9 mouse cellular contexts compared by ENCODE assay signal in the genomic region with DNA sequence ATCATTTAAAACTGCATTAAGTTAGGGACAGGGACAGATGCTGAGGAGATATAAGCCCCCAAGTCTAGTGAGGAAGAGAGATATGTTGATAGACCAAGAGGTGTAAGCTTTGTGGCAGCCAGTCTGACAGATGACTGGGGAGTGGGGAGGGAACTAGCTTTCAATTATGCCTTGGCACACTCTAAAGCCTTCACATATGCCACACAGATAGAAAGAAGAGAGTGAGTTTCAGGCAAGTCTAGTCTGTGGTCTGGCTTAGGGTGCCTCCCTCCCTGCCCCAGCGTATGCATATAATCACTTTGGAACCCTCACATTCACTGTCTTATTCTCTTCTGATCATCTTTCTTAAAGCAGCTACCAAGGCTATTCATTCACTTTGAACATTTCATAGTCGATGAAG. TPM values are rescaled to one million over a fixed set of nuclear protein-coding genes. Genes with fewer than 3 reads are reported as not detected.
DNase-seq lines count a peak whose midpoint lies in the region; ATAC-seq and TF ChIP-seq lines count a peak whose summit lies in the region.
"Had no signal": no experiment of that assay in that cellular context is flagged by ENCODE, and none has a peak within 500 bp of the region (broad histone marks: within the 10 kb centered on the region; RNA-seq: fewer than 3 reads in every experiment).

No protein-coding gene starts in this region.

- H3K9ac ChIP-seq in lung, postnatal 0 days (replicated peaks; ENCODE audit: low read depth), result no peak overlapping the region
- H3K9ac ChIP-seq in limb, embryonic 15.5 days, result 0 out of 2 replicates have a peak overlapping the region, but pooled peaks have one; percentile 4
- peak overlapping the region; percentile 40 for H3K9ac ChIP-seq in stomach, embryonic 16.5 days (ENCODE audit: low read length)

- TF ChIP-seq POLR2A in cerebellum, adult 2 months (IDR thresholded peaks at IDR 0.05; ENCODE audit: borderline replicate concordance, insufficient read depth, low read length), result no peak

- no peak for DNase-seq in cerebellum, adult 2 months
- no peak for DNase-seq in cerebellum, adult 11-12 months
- DNase-seq in lung, postnatal 0 days (ENCODE audit: low spot score), result no peak
- DNase-seq in lung, postnatal 36 days, result no peak
- DNase-seq in right cerebral cortex, postnatal 36 days (ENCODE audit: low spot score in 2 of 2), result no peak
- DNase-seq in thymus, postnatal 25 days, result no peak

- no peak for TF ChIP-seq CTCF in cerebellum, adult 2 months (IDR thresholded peaks at IDR 0.05; ENCODE audit: borderline replicate concordance, insufficient read depth, low read depth, low read length)
- no peak for TF ChIP-seq CTCF in lung, postnatal 0 days (IDR thresholded peaks at IDR 0.05)

- H3K27ac ChIP-seq in cerebellum, adult 2 months (ENCODE audit: insufficient read depth, low read length), result no peak overlapping the region
- no peak overlapping the region for H3K27ac ChIP-seq in lung, postnatal 0 days (ENCODE audit: low read length)
- H3K27ac ChIP-seq in limb, embryonic 15.5 days, result no peak overlapping the region
- no peak overlapping the region for H3K27ac ChIP-seq in stomach, embryonic 16.5 days (ENCODE audit: low read length)

- WGBS in cerebellum, adult 2 months, result 6% methylated on average over 2 of the region's 2 CpGs
- WGBS in lung, postnatal 0 days, result 15% methylated on average over 2 of the region's 2 CpGs
- 12% methylated on average over 2 of the region's 2 CpGs for WGBS in limb, embryonic 15.5 days
- WGBS in stomach, embryonic 16.5 days, result 18% methylated on average over 2 of the region's 2 CpGs

- peaks cover 9% of the 10 kb centered on the region; the same call in 1 of the 2 replicates for H3K36me3 ChIP-seq in lung, postnatal 0 days (ENCODE audit: insufficient read depth, low read length)
- peaks cover 11% of the 10 kb centered on the region for H3K36me3 ChIP-seq in limb, embryonic 15.5 days
- H3K36me3 ChIP-seq in stomach, embryonic 16.5 days (ENCODE audit: control insufficient read depth, insufficient read depth, low read length), result peaks cover 7% of the 10 kb centered on the region; the same call in 1 of the 2 replicates

- H3K9me3 ChIP-seq in lung, postnatal 0 days (ENCODE audit: low read length), result no peaks in the 10 kb centered on the region
- H3K9me3 ChIP-seq in limb, embryonic 15.5 days, result no peaks in the 10 kb centered on the region
- H3K9me3 ChIP-seq in stomach, embryonic 16.5 days (replicated peaks; ENCODE audit: control insufficient read depth, low read length), result no peaks in the 10 kb centered on the region

- TF ChIP-seq EP300 in lung, postnatal 0 days (IDR thresholded peaks at IDR 0.05), result no peak

- H3K4me3 ChIP-seq in cerebellum, adult 2 months (replicated peaks; ENCODE audit: insufficient read depth, low read depth, low read length), result peak overlapping the region; percentile 33
- H3K4me3 ChIP-seq in lung, postnatal 0 days (ENCODE audit: low read depth, low read length), result peak overlapping the region; percentile 30
- H3K4me3 ChIP-seq in limb, embryonic 15.5 days, result peak overlapping the region; percentile 40
- H3K4me3 ChIP-seq in stomach, embryonic 16.5 days (replicated peaks; ENCODE audit: low read length), result peak overlapping the region; percentile 49
- H3K4me3 ChIP-seq: myocyte had no signal

- no peaks in the 10 kb centered on the region for H3K27me3 ChIP-seq in cerebellum, adult 2 months (ENCODE audit: control insufficient read depth, insufficient read depth, low read length)
- H3K27me3 ChIP-seq in lung, postnatal 0 days (replicated peaks; ENCODE audit: insufficient read depth, low read length), result no peaks in the 10 kb centered on the region
- no peaks in the 10 kb centered on the region for H3K27me3 ChIP-seq in limb, embryonic 15.5 days
- no peaks in the 10 kb centered on the region for H3K27me3 ChIP-seq in stomach, embryonic 16.5 days (ENCODE audit: control insufficient read depth, insufficient read depth, low read length)

- no peaks in the 10 kb centered on the region for H3K4me1 ChIP-seq in cerebellum, adult 2 months (ENCODE audit: control insufficient read depth, insufficient read depth, low read length)
- peaks cover 8% of the 10 kb centered on the region; the same call in 1 of the 2 replicates for H3K4me1 ChIP-seq in lung, postnatal 0 days (ENCODE audit: insufficient read depth, low read depth, low read length)
- H3K4me1 ChIP-seq in limb, embryonic 15.5 days, result no peaks in the 10 kb centered on the region
- H3K4me1 ChIP-seq in stomach, embryonic 16.5 days (ENCODE audit: control insufficient read depth, insufficient read depth, low read length), result no peaks in the 10 kb centered on the region

- peak overlapping the region; percentile 67 for H3K4me2 ChIP-seq in lung, postnatal 0 days (replicated peaks; ENCODE audit: low read depth, low read length)
- H3K4me2 ChIP-seq in limb, embryonic 15.5 days, result peak overlapping the region; percentile 64
- H3K4me2 ChIP-seq in stomach, embryonic 16.5 days (ENCODE audit: low read depth, low read length), result peak overlapping the region; percentile 54

- ATAC-seq in lung, postnatal 0 days, result no peak
- ATAC-seq in limb, embryonic 15.5 days (ENCODE audit: insufficient number of reproducible peaks, low FRiP score, low TSS enrichment, low read depth), result no peak
- ATAC-seq in stomach, embryonic 16.5 days (ENCODE audit: insufficient read depth, low FRiP score), result no peak

RNA-seq across cellular contexts. Expression of a gene that starts 0.7 kb away (rescaled TPM):
- 0.38 and 0.76 TPM in 2 replicates for polyA plus RNA-seq in cerebellum, adult 2 months (2012; rRNA removed)
- 3.7 and 4.0 TPM in 2 replicates for polyA plus RNA-seq in lung, postnatal 0 days (2015; fragmentation: Nextera tagmentation; extraction: Ambion mirVana)
- polyA plus RNA-seq in limb, embryonic 15.5 days (2015; fragmentation: Nextera tagmentation; extraction: Ambion mirVana), result 0.35 and 0.51 TPM in 2 replicates
- polyA plus RNA-seq in stomach, embryonic 16.5 days (2015; fragmentation: Nextera tagmentation; extraction: Ambion mirVana), result 0.17 and 0.94 TPM in 2 replicates
- polyA plus RNA-seq: myocyte had no signal

RNA-seq across cellular contexts. Expression of a gene that starts 28.6 kb away (rescaled TPM):
- 69.6 and 72.2 TPM in 2 replicates for polyA plus RNA-seq in cerebellum, adult 2 months (2012; rRNA removed)
- polyA plus RNA-seq in lung, postnatal 0 days (2015; fragmentation: Nextera tagmentation; extraction: Ambion mirVana), result 52.9 and 56.9 TPM in 2 replicates
- 59.7 and 62.9 TPM in 2 replicates for polyA plus RNA-seq in limb, embryonic 15.5 days (2015; fragmentation: Nextera tagmentation; extraction: Ambion mirVana)
- polyA plus RNA-seq in stomach, embryonic 16.5 days (2015; fragmentation: Nextera tagmentation; extraction: Ambion mirVana), result 76.4 and 86.2 TPM in 2 replicates

RNA-seq across cellular contexts. Expression of a gene that starts 45.4 kb away (rescaled TPM):
- 1.1 TPM in 2 replicates for polyA plus RNA-seq in cerebellum, adult 2 months (2012; rRNA removed)
- 0.20 and 0.38 TPM in 2 replicates for polyA plus RNA-seq in lung, postnatal 0 days (2015; fragmentation: Nextera tagmentation; extraction: Ambion mirVana)
- 2.2 and 2.4 TPM in 2 replicates for polyA plus RNA-seq in limb, embryonic 15.5 days (2015; fragmentation: Nextera tagmentation; extraction: Ambion mirVana)
- polyA plus RNA-seq in stomach, embryonic 16.5 days (2015; fragmentation: Nextera tagmentation; extraction: Ambion mirVana), result 0.52 and 0.56 TPM in 2 replicates

RNA-seq across cellular contexts. Expression of a gene that starts 57.9 kb away (rescaled TPM):
- 52.8 and 53.5 TPM in 2 replicates for polyA plus RNA-seq in cerebellum, adult 2 months (2012; rRNA removed)
- polyA plus RNA-seq in lung, postnatal 0 days (2015; fragmentation: Nextera tagmentation; extraction: Ambion mirVana), result 58.5 and 64.4 TPM in 2 replicates
- 87.8 and 91.2 TPM in 2 replicates for polyA plus RNA-seq in limb, embryonic 15.5 days (2015; fragmentation: Nextera tagmentation; extraction: Ambion mirVana)
- 80.0 and 85.7 TPM in 2 replicates for polyA plus RNA-seq in stomach, embryonic 16.5 days (2015; fragmentation: Nextera tagmentation; extraction: Ambion mirVana)
